Mouse (Mus musculus) spleen, adult 2 months (tissue): ENCODE results near the gene Gm26602. TPM values are rescaled to one million over a fixed set of nuclear protein-coding genes. Genes with fewer than 3 reads are reported as not detected.

Experiments used
- DNase-seq, 2 experiments: peaks; one replicate each; pipeline versions ENCODE4 v3.0.0 to v3.0.0-alpha.2; 2012 to 2021; ENCODE audit warnings: low spot score in 2 of 2, low read depth in 1 of 2
- H3K27ac ChIP-seq: fragments of 200-500 bp; 2 replicates; pipeline ENCODE4 v1.5.1; 2012; ENCODE audit warnings: low read length, inconsistent platforms; ENCODE audit not compliant: insufficient read depth
- H3K27me3 ChIP-seq: fragments of 200-500 bp; 2 replicates; pipeline ENCODE4 v1.6.1; 2012; ENCODE audit warnings: mild to moderate bottlenecking, moderate library complexity, low read length, inconsistent platforms; ENCODE audit not compliant: control insufficient read depth, insufficient read depth
- H3K36me3 ChIP-seq: fragments of 200-500 bp; 2 replicates; pipeline ENCODE4 v1.6.1; 2012; ENCODE audit warnings: mild to moderate bottlenecking, low read length, inconsistent platforms; ENCODE audit not compliant: control insufficient read depth, insufficient read depth
- H3K4me1 ChIP-seq: fragments of 200-500 bp; 2 replicates; pipeline ENCODE4 v1.6.1; 2011; ENCODE audit warnings: inconsistent platforms; ENCODE audit not compliant: control insufficient read depth, insufficient read depth, insufficient read length
- H3K4me3 ChIP-seq: fragments of 200-500 bp; 2 replicates; pipeline ENCODE4 v1.5.1; 2011; ENCODE audit warnings: mild to moderate bottlenecking, inconsistent platforms; ENCODE audit not compliant: insufficient read depth, insufficient read length; ENCODE audit errors: extremely low read depth
- CTCF ChIP-seq: fragments of 200-500 bp; IDR thresholded peaks from 2 replicates; pipeline ENCODE4 v1.5.1; 2011; ENCODE audit warnings: mild to moderate bottlenecking, inconsistent platforms; ENCODE audit not compliant: insufficient read depth, insufficient read length, insufficient replicate concordance; ENCODE audit errors: extremely low read depth
- POLR2A ChIP-seq: fragments of 200-500 bp; IDR thresholded peaks from 2 replicates; pipeline ENCODE4 v1.6.1; 2011; ENCODE audit warnings: low read depth, low read length, inconsistent platforms
- WGBS: fragments of 180-500 bp; shearing (Covaris S2); methylation state at CpG from one replicate; pipeline ENCODE4 v1.1.7; 2018; 5-methylcytosine and 5-hydroxymethylcytosine counted together
- polyA plus RNA-seq: library from polyadenylated mRNA; depleted of rRNA; stranded (reverse); fragments of >200 nt; gene quantifications from 2 replicates; pipeline ENCODE4 v1.2.3, GENCODE M21; 2012

Gene Gm26602
- polyA plus RNA-seq, 1 experiment, result not detected

GRCm38 (mm10) chr10:79897316-79898245, 13.1 kb upstream of the Gm26602 start:
- Histone ChIP-seq H3K36me3 (peaks cover 15% of the 10 kb centered on the region), H3K27me3 (no peaks in the 10 kb centered on the region), H3K4me1 (peaks cover 11% of the 10 kb centered on the region; the same call in 1 of the 2 replicates), H3K4me3 (no peak overlapping the region), H3K27ac (no peak overlapping the region)
- WGBS, result 62% methylated on average over 20 of the region's 20 CpGs
- no peak for DNase-seq
- no peak for TF ChIP-seq POLR2A
- TF ChIP-seq CTCF, result no peak

GRCm38 (mm10) chr10:79900951-79901410, 9.7 kb upstream of the Gm26602 start:
- TF ChIP-seq POLR2A (no peak), CTCF (no peak)
- H3K27me3 ChIP-seq, result no peaks in the 10 kb centered on the region
- no peak overlapping the region for H3K4me3 ChIP-seq
- DNase-seq, result no peak
- H3K36me3 ChIP-seq, result peaks cover 18% of the 10 kb centered on the region
- H3K27ac ChIP-seq, result no peak overlapping the region
- H3K4me1 ChIP-seq, result peaks cover 11% of the 10 kb centered on the region; the same call in 1 of the 2 replicates
- 76% methylated on average over 2 of the region's 2 CpGs for WGBS

- Histone ChIP-seq H3K4me3 (no peak overlapping the region), H3K4me1 (peaks cover 5% of the 10 kb centered on the region; the same call in 1 of the 2 replicates), H3K27ac (no peak overlapping the region), H3K36me3 (peaks cover 17% of the 10 kb centered on the region), H3K27me3 (no peaks in the 10 kb centered on the region)
- TF ChIP-seq CTCF (no peak), POLR2A (no peak)
- DNase-seq, result no peak
- 95% methylated on average over 9 of the region's 9 CpGs for WGBS
Measured at GRCm38 (mm10) chr10:79906712-79907111, 3.9 kb upstream of the Gm26602 start.

GRCm38 (mm10) chr10:79907415-79907814, 3.2 kb upstream of the Gm26602 start:
- Histone ChIP-seq H3K4me1 (peaks cover 5% of the 10 kb centered on the region; the same call in 1 of the 2 replicates), H3K4me3 (no peak overlapping the region), H3K36me3 (peaks cover 17% of the 10 kb centered on the region), H3K27me3 (no peaks in the 10 kb centered on the region), H3K27ac (no peak overlapping the region)
- WGBS, result 97% methylated on average over 10 of the region's 10 CpGs
- TF ChIP-seq POLR2A, result no peak
- no peak for TF ChIP-seq CTCF
- no peak for DNase-seq

GRCm38 (mm10) chr10:79908167-79909091, 2.2 kb upstream of the Gm26602 start, which contains the start of gene Med16:
Med16 (minus strand) TSS chr10:79908923.
- peaks cover 17% of the 10 kb centered on the region for H3K36me3 ChIP-seq
- TF ChIP-seq CTCF, result no peak
- no peak for TF ChIP-seq POLR2A
- DNase-seq, result peak; percentile 96 to 97

More at GRCm38 (mm10) chr10:79908167-79909091, 2.2 kb upstream of the Gm26602 start, which contains the start of gene Med16:
- under 1% methylated on average over 52 of the region's 52 CpGs for WGBS
- peak within 1 kb of the TSS; percentile 94 for H3K4me3 ChIP-seq
- H3K4me1 ChIP-seq, result peaks cover 5% of the 10 kb centered on the region; the same call in 1 of the 2 replicates
- H3K27me3 ChIP-seq, result no peaks in the 10 kb centered on the region
- H3K27ac ChIP-seq, result peak within 1 kb of the TSS; percentile 100
